Mouse (Mus musculus): ENCODE results near the gene Samd10. TPM values are rescaled to one million over a fixed set of nuclear protein-coding genes. Genes with fewer than 3 reads are reported as not detected.

The Samd10 gene
- 97.4 and 101 TPM in 2 replicates for polyA plus RNA-seq (2016; fragmentation: Nextera tagmentation; extraction: Ambion mirVana)

GRCm38 (mm10) chr2:181598454-181599351 is at the start of gene Samd10:
TSS of gene Samd10 (minus strand) at chr2:181599212.
- WGBS, result 2% methylated on average over 64 of the region's 71 CpGs

DNA sequence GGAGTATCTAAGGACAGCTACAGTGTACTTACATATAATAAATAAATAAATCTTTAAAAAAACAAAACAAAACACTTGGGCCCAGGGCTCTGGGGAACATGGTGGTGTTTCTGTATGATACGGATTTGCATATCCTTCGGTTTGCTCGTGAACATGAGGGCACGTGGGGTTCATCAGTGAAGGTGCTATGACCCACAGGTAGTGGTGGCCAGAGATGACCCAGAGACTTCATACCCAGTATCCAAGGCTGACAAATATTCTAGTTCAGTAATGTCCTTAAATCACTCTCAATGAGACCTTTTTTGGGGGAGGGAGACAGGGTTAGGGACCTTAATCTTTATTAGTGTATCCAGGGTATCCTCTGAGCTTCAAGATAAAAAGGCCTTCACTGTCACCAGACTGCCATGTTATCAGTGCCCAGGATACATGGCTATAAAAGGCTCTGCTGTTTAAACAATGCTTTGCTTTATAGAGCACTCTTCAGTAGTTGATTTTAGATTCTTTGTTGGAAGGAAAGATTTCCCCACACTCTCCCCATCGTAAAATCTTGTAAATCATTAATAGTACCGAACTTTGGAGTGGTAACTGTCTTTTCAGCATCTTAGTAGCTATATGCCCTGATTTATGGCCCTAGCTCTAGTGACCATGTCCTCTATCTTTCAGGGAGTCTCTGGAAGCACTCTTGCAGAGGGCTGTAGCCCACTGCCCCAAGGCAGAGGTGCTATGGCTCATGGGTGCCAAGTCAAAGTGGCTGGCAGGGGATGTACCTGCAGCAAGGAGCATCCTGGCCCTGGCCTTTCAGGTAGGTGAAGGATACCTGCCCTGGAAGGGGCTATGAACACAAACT is 47.8 kb upstream of the Samd10 start:
- 95% methylated on average over 6 of the region's 6 CpGs for WGBS
- no peak overlapping the region for H3K27ac ChIP-seq
- H3K9ac ChIP-seq, result no peak overlapping the region
- H3K9me3 ChIP-seq (replicated peaks), result no peaks in the 10 kb centered on the region
- no peak for ATAC-seq (ENCODE audit: low FRiP score)
- no peaks in the 10 kb centered on the region for H3K4me1 ChIP-seq
- H3K4me2 ChIP-seq (replicated peaks), result no peak overlapping the region
- no peaks in the 10 kb centered on the region for H3K27me3 ChIP-seq
- H3K4me3 ChIP-seq, result no peak overlapping the region
- H3K36me3 ChIP-seq, result peaks cover 82% of the 10 kb centered on the region

More at GRCm38 (mm10) chr2:181598454-181599351, at the start of gene Samd10:
- H3K4me1 ChIP-seq, result peaks cover 34% of the 10 kb centered on the region
- peak; percentile 32 for ATAC-seq (ENCODE audit: low FRiP score)
- peak within 1 kb of the TSS; percentile 94 for H3K27ac ChIP-seq
- H3K9ac ChIP-seq, result peak within 1 kb of the TSS; percentile 87
- peak within 1 kb of the TSS; percentile 66 for H3K4me3 ChIP-seq
- peaks cover 10% of the 10 kb centered on the region for H3K36me3 ChIP-seq
- H3K4me2 ChIP-seq (replicated peaks), result peak within 1 kb of the TSS; percentile 63
- no peaks in the 10 kb centered on the region for H3K27me3 ChIP-seq
- H3K9me3 ChIP-seq (replicated peaks), result no peaks in the 10 kb centered on the region

DNA sequence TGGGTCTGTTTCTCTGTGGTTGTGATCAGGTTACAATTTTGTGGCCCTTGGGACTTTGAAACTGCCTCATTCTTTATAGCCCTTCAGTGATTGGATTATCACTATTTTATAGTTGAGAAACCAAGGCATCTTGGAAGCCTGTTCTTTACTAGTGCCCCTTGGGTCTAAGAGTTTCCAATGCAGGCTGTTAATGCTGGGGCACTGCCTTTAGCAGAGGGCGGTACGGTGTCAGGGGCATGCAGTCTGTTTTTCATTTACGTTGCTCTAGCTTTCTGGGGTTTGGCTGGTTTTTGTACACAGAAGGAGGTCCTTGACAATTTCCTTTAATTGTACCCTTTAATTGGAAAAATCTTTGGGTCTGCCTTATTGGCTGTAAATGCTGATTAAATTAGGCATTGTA is 46.7 kb upstream of the Samd10 start:
- H3K4me1 ChIP-seq, result no peaks in the 10 kb centered on the region
- H3K4me2 ChIP-seq (replicated peaks), result no peak overlapping the region
- no peak overlapping the region for H3K27ac ChIP-seq
- no peak for ATAC-seq (ENCODE audit: low FRiP score)
- WGBS, result 89% methylated on average over 3 of the region's 3 CpGs
- H3K27me3 ChIP-seq, result no peaks in the 10 kb centered on the region
- H3K9me3 ChIP-seq (replicated peaks), result no peaks in the 10 kb centered on the region
- no peak overlapping the region for H3K4me3 ChIP-seq
- H3K9ac ChIP-seq, result no peak overlapping the region
- peaks cover 86% of the 10 kb centered on the region for H3K36me3 ChIP-seq

DNA sequence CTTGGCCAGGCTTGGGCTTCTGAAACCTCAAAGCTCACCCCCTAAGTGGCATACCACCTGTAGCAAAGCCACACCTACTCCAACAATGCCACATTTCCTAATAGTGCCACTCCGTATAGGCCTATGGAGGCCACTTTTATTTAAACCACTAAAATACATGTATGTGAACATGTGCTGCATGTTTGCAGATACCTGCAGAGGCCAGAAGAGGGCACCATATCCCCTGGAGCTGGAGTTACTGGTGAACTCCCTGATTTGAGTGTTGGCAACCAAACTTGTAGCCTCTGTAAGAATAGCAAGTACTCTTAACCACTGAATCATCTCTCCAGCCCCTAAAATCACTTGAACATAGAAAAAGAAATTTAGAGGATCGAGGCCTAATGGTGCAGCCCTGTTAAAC is 45.3 kb upstream of the Samd10 start:
- Histone ChIP-seq H3K4me2 (replicated peaks) (no peak overlapping the region), H3K9ac (no peak overlapping the region), H3K9me3 (replicated peaks) (no peaks in the 10 kb centered on the region), H3K4me1 (no peaks in the 10 kb centered on the region), H3K27ac (no peak overlapping the region), H3K36me3 (peaks cover 85% of the 10 kb centered on the region), H3K4me3 (no peak overlapping the region), H3K27me3 (no peaks in the 10 kb centered on the region)
- ATAC-seq (ENCODE audit: low FRiP score), result no peak
- WGBS, result 92% methylated on average over 2 of the region's 2 CpGs

DNA sequence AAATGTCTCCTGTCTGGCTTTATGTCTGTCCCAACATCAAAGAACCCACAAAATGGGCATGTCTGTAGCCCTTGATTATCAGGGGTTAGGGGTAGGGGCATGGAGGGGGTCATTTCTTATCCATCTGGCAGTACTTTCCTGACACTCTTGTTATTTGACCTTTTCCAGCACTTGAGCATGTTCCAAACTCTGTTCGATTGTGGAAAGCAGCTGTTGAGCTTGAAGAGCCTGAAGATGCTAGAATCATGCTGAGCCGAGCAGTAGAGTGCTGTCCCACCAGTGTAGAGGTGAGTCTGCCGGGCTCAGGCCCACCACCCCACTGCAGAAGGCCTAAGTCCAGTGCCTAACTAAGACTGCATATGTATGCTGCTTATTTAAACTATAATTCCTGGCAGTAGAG is 36.9 kb upstream of the Samd10 start:
- no peak overlapping the region for H3K4me2 ChIP-seq (replicated peaks)
- no peak overlapping the region for H3K9ac ChIP-seq
- no peaks in the 10 kb centered on the region for H3K27me3 ChIP-seq
- H3K27ac ChIP-seq, result no peak overlapping the region
- no peaks in the 10 kb centered on the region for H3K9me3 ChIP-seq (replicated peaks)
- H3K36me3 ChIP-seq, result peaks cover 82% of the 10 kb centered on the region
- H3K4me3 ChIP-seq, result no peak overlapping the region
- WGBS, result 91% methylated on average over 3 of the region's 3 CpGs
- no peaks in the 10 kb centered on the region for H3K4me1 ChIP-seq
- no peak for ATAC-seq (ENCODE audit: low FRiP score)

- Histone ChIP-seq H3K36me3 (peaks cover 72% of the 10 kb centered on the region), H3K4me2 (replicated peaks) (no peak overlapping the region), H3K4me3 (no peak overlapping the region), H3K27ac (no peak overlapping the region), H3K9ac (no peak overlapping the region), H3K9me3 (replicated peaks) (no peaks in the 10 kb centered on the region), H3K4me1 (no peaks in the 10 kb centered on the region), H3K27me3 (no peaks in the 10 kb centered on the region)
- 96% methylated on average over 6 of the region's 6 CpGs for WGBS
- no peak for ATAC-seq (ENCODE audit: low FRiP score)
Observed at GRCm38 (mm10) chr2:181632624-181633023, 33.6 kb upstream of the Samd10 start.

DNA sequence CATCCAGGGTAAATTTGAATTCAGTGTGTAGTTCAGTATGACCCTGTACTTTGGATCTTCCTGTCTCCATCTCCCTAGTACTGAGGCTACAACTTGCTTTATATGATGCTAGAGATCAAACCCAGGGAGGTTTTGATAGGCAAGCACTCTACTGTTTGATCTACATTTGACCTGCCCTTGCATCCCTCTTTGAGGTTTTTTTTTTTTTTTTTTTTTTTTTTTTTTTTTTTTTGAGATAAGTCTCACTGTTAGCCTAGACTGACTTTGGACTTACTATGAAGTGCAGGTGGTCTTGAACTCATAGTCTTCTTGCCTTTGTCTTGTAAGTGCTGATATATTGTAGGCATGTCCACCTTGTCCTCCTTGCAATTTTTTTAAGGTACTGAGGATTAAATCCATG is 29.5 kb upstream of the Samd10 start:
- H3K4me3 ChIP-seq, result no peak overlapping the region

GRCm38 (mm10) chr2:181623401-181623800 is 24.4 kb upstream of the Samd10 start:
- no peaks in the 10 kb centered on the region for H3K27me3 ChIP-seq
- no peak overlapping the region for H3K4me2 ChIP-seq (replicated peaks)
- no peaks in the 10 kb centered on the region for H3K9me3 ChIP-seq (replicated peaks)
- no peak overlapping the region for H3K4me3 ChIP-seq
- no peak overlapping the region for H3K9ac ChIP-seq
- peaks cover 54% of the 10 kb centered on the region for H3K36me3 ChIP-seq
- no peak overlapping the region for H3K27ac ChIP-seq
- no peaks in the 10 kb centered on the region for H3K4me1 ChIP-seq
- no peak for ATAC-seq (ENCODE audit: low FRiP score)

More for the DNA sequence above, 29.5 kb upstream of the Samd10 start:
- no peak overlapping the region for H3K27ac ChIP-seq
- H3K27me3 ChIP-seq, result no peaks in the 10 kb centered on the region
- no peaks in the 10 kb centered on the region for H3K9me3 ChIP-seq (replicated peaks)
- H3K36me3 ChIP-seq, result peaks cover 51% of the 10 kb centered on the region
- ATAC-seq (ENCODE audit: low FRiP score), result no peak
- H3K9ac ChIP-seq, result no peak overlapping the region
- no peak overlapping the region for H3K4me2 ChIP-seq (replicated peaks)
- no peaks in the 10 kb centered on the region for H3K4me1 ChIP-seq

DNA sequence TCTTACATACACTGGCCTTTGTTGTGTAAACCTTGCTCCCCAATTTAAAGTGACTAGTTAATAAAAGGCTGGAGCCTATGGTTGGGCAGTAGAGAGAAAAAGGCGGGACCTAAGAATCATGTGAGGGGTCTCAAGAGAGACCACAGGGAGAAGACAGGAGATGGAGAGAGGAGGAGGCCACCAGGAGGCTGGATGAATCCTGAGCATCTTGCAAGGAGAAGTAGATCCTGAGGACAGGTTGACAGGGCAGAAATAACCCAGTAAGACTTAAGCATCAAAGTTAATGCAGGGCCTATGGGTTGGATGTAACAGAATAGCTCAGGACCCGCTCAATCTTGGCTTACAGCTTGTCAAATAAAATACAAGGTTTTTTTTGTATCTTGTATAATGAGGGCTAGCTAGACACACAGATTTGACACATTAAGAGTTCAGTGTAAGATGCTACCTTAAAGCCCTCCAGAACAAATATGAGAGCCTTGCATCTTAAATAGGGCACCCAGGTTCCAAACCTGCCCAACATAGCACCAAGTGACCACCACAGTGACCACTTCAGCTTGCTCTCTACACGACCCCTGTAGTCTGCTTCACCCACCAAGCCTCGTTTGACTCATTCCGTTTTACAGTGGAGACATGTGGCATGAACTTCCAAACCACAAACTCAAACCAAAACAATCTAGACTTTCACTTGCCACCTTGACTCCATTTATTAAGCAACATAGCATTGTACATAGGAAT is 19.9 kb upstream of the Samd10 start:
- Histone ChIP-seq H3K9me3 (replicated peaks) (no peaks in the 10 kb centered on the region), H3K27ac (no peak overlapping the region), H3K4me1 (no peaks in the 10 kb centered on the region), H3K27me3 (no peaks in the 10 kb centered on the region), H3K9ac (no peak overlapping the region), H3K4me2 (replicated peaks) (no peak overlapping the region), H3K4me3 (no peak overlapping the region), H3K36me3 (peaks cover 45% of the 10 kb centered on the region)
- no peak for ATAC-seq (ENCODE audit: low FRiP score)
- WGBS, result 88% methylated on average over 5 of the region's 5 CpGs

DNA sequence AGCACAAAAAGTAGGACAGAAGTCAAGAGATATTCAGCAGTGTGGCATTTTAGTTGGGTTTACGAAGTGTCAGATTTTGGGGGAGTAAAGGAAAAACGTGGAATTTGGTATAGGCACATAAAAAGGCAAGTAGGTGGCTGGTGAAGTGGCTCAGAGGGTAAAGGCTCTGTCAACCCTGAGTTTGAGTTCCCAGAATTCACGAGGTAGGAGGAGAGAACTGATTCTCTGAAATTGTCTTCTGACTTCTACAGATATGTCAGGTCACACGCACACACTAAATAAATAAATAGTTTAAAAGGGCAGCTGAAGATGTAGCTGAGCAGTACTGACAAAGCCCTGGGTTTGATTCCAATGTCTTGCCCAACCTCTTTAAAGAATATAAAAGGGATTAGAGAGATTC is 3.4 kb upstream of the Samd10 start:
- no peak for ATAC-seq (ENCODE audit: low FRiP score)
- no peaks in the 10 kb centered on the region for H3K9me3 ChIP-seq (replicated peaks)
- 0 out of 2 replicates have a peak, but pooled peaks cover 3% of the 10 kb centered on the region for H3K36me3 ChIP-seq
- peak overlapping the region; percentile 88; the same call in 1 of the 2 replicates for H3K4me3 ChIP-seq
- no peak overlapping the region for H3K9ac ChIP-seq
- H3K27me3 ChIP-seq, result no peaks in the 10 kb centered on the region
- H3K4me2 ChIP-seq (replicated peaks), result peak overlapping the region; percentile 87; the same call in 1 of the 2 replicates
- 77% methylated on average over 4 of the region's 4 CpGs for WGBS
- peaks cover 30% of the 10 kb centered on the region for H3K4me1 ChIP-seq
- no peak overlapping the region for H3K27ac ChIP-seq

- H3K9ac ChIP-seq, result peak overlapping the region; percentile 93
- H3K4me1 ChIP-seq, result peaks cover 34% of the 10 kb centered on the region
- H3K9me3 ChIP-seq (replicated peaks), result no peaks in the 10 kb centered on the region
- ATAC-seq (ENCODE audit: low FRiP score), result no peak
- 30% methylated on average over 10 of the region's 10 CpGs for WGBS
- H3K4me3 ChIP-seq, result peak overlapping the region; percentile 88
- peak overlapping the region; percentile 87 for H3K4me2 ChIP-seq (replicated peaks)
- H3K36me3 ChIP-seq, result 0 out of 2 replicates have a peak, but pooled peaks cover 3% of the 10 kb centered on the region
- no peaks in the 10 kb centered on the region for H3K27me3 ChIP-seq
- H3K27ac ChIP-seq, result peak overlapping the region; percentile 82
Observed at GRCm38 (mm10) chr2:181601751-181602145, 2.7 kb upstream of the Samd10 start.
